Mouse (Mus musculus): Measurements from ENCODE around the gene Spdef. TPM values are rescaled to one million over a fixed set of nuclear protein-coding genes. Genes with fewer than 3 reads are reported as not detected.
A peak's percentile ranks its signal among the peaks of the same experiment; 100 is the strongest.

The Spdef gene
- total RNA-seq (2014; fragmentation: Nextera tagmentation) (not detected in 2 replicates), total RNA-seq (2017) (not detected in 2 replicates)

- no peak for ATAC-seq (replicated peaks; ENCODE audit: poor library complexity, severe bottlenecking)
Measured at GRCm38 (mm10) chr17:27728770-27729169, at the start of gene Spdef. Gene Spdef (minus strand): TSS chr17:27728955.

- ATAC-seq (replicated peaks; ENCODE audit: poor library complexity, severe bottlenecking): peak; percentile 50
Measured at GRCm38 (mm10) chr17:27777823-27778222, 49.1 kb upstream of the Spdef start.

- ATAC-seq (replicated peaks; ENCODE audit: poor library complexity, severe bottlenecking): no peak
Measured at GRCm38 (mm10) chr17:27774198-27774597, 45.4 kb upstream of the Spdef start.

- no peak for ATAC-seq (replicated peaks; ENCODE audit: poor library complexity, severe bottlenecking)
Measured at GRCm38 (mm10) chr17:27771616-27772015, 42.9 kb upstream of the Spdef start.

- ATAC-seq (replicated peaks; ENCODE audit: poor library complexity, severe bottlenecking): peak; percentile 45
Measured at GRCm38 (mm10) chr17:27768817-27769542, 40.2 kb upstream of the Spdef start.

GRCm38 (mm10) chr17:27767543-27767942, 38.8 kb upstream of the Spdef start:
- ATAC-seq (replicated peaks; ENCODE audit: poor library complexity, severe bottlenecking): peak; percentile 68

- ATAC-seq (replicated peaks; ENCODE audit: poor library complexity, severe bottlenecking): peak; percentile 53
Measured at GRCm38 (mm10) chr17:27767120-27767519, 38.4 kb upstream of the Spdef start.

- ATAC-seq (replicated peaks; ENCODE audit: poor library complexity, severe bottlenecking): no peak
Measured at GRCm38 (mm10) chr17:27765066-27765465, 36.3 kb upstream of the Spdef start.

GRCm38 (mm10) chr17:27764453-27764852, 35.7 kb upstream of the Spdef start:
- ATAC-seq (replicated peaks; ENCODE audit: poor library complexity, severe bottlenecking): no peak

- ATAC-seq (replicated peaks; ENCODE audit: poor library complexity, severe bottlenecking): no peak
Measured at GRCm38 (mm10) chr17:27762884-27763283, 34.1 kb upstream of the Spdef start.

- peak; percentile 85 for ATAC-seq (replicated peaks; ENCODE audit: poor library complexity, severe bottlenecking)
Measured at GRCm38 (mm10) chr17:27761639-27762336, 33.0 kb upstream of the Spdef start.

- no peak for ATAC-seq (replicated peaks; ENCODE audit: poor library complexity, severe bottlenecking)
Measured at GRCm38 (mm10) chr17:27760169-27760568, 31.4 kb upstream of the Spdef start.

- ATAC-seq (replicated peaks; ENCODE audit: poor library complexity, severe bottlenecking): no peak
Measured at GRCm38 (mm10) chr17:27751314-27752202, 22.8 kb upstream of the Spdef start.

- no peak for ATAC-seq (replicated peaks; ENCODE audit: poor library complexity, severe bottlenecking)
Measured at GRCm38 (mm10) chr17:27750451-27750942, 21.7 kb upstream of the Spdef start.

GRCm38 (mm10) chr17:27748123-27748522, 19.4 kb upstream of the Spdef start:
- no peak for ATAC-seq (replicated peaks; ENCODE audit: poor library complexity, severe bottlenecking)

GRCm38 (mm10) chr17:27746446-27746845, 17.7 kb upstream of the Spdef start:
- no peak for ATAC-seq (replicated peaks; ENCODE audit: poor library complexity, severe bottlenecking)

- ATAC-seq (replicated peaks; ENCODE audit: poor library complexity, severe bottlenecking): no peak
Measured at GRCm38 (mm10) chr17:27740961-27741360, 12.2 kb upstream of the Spdef start.

- no peak for ATAC-seq (replicated peaks; ENCODE audit: poor library complexity, severe bottlenecking)
Measured at GRCm38 (mm10) chr17:27734344-27735073, 5.8 kb upstream of the Spdef start.

GRCm38 (mm10) chr17:27732694-27733093, 3.9 kb upstream of the Spdef start:
- ATAC-seq (replicated peaks; ENCODE audit: poor library complexity, severe bottlenecking): no peak

- no peak for ATAC-seq (replicated peaks; ENCODE audit: poor library complexity, severe bottlenecking)
Measured at GRCm38 (mm10) chr17:27732152-27732551, 3.4 kb upstream of the Spdef start.
